Mouse (Mus musculus) heart, adult 2 months (tissue): ENCODE measurements around the gene Chst5. TPM values are rescaled to one million over a fixed set of nuclear protein-coding genes. Genes with fewer than 3 reads are reported as not detected.
A peak's percentile ranks its signal among the peaks of the same experiment; 100 is the strongest.

Experiments used
- DNase-seq, 2 experiments: peaks; one replicate each; pipeline ENCODE4 v3.0.0; 2021
- H3K27ac ChIP-seq: fragments of 200-600 bp; 2 replicates; pipeline ENCODE4 v1.8.1; 2022
- H3K27me3 ChIP-seq: fragments of 200-500 bp; 2 replicates; pipeline ENCODE4 v1.6.1; 2012; ENCODE audit warnings: mild to moderate bottlenecking, low read length, inconsistent platforms, mixed read lengths; ENCODE audit not compliant: control insufficient read depth, insufficient read depth
- H3K36me3 ChIP-seq: fragments of 200-500 bp; 2 replicates; pipeline ENCODE4 v1.6.1; 2012; ENCODE audit warnings: low read length, inconsistent platforms; ENCODE audit not compliant: control insufficient read depth, insufficient read depth
- H3K4me1 ChIP-seq: fragments of 200-500 bp; 2 replicates; pipeline ENCODE4 v1.6.1; 2011; ENCODE audit warnings: low read length; ENCODE audit not compliant: control insufficient read depth, insufficient read depth
- H3K4me3 ChIP-seq: fragments of 200-600 bp; 2 replicates; pipeline ENCODE4 v1.8.1; 2022
- H3K79me2 ChIP-seq: fragments of 200-500 bp; replicated peaks from 2 replicates; pipeline ENCODE4 v1.6.1; 2012; ENCODE audit warnings: mild to moderate bottlenecking, inconsistent platforms, low read length, moderate library complexity, mixed read lengths; ENCODE audit not compliant: control insufficient read depth, insufficient read depth
- H3K9ac ChIP-seq: fragments of 200-500 bp; 2 replicates; pipeline ENCODE4 v1.6.1; 2012; ENCODE audit warnings: low read depth, mild to moderate bottlenecking, control low read depth, inconsistent platforms, low read length, mixed read lengths
- CTCF ChIP-seq: fragments of 200-600 bp; IDR thresholded peaks from 2 replicates; pipeline ENCODE4 v1.8.1; 2022; ENCODE audit warnings: antibody characterized with exemption, mild to moderate bottlenecking, moderate library complexity
- EP300 ChIP-seq: fragments of 200-500 bp; IDR thresholded peaks from 2 replicates; pipeline ENCODE4 v1.6.1; 2011; ENCODE audit warnings: low read depth, low read length, control low read depth; ENCODE audit not compliant: insufficient read depth
- POLR2A ChIP-seq: fragments of 200-500 bp; IDR thresholded peaks from 2 replicates; pipeline ENCODE4 v1.6.1; 2011; ENCODE audit warnings: mild to moderate bottlenecking, low read depth, low read length, control low read depth; ENCODE audit not compliant: insufficient read depth
- WGBS: fragments of 180-500 bp; shearing (Covaris S2); methylation state at CpG from one replicate; pipeline ENCODE4 v1.1.7; 2018; 5-methylcytosine and 5-hydroxymethylcytosine counted together
- intact Hi-C: fragments of 180-260 bp; cut with DNase I; formaldehyde crosslinking; loops from one replicate; pipeline ENCODE4 v1.15.1; 2025
- polyA plus RNA-seq: library from polyadenylated mRNA; depleted of rRNA; stranded (reverse); fragments of >200 nt; gene quantifications from 2 replicates; pipeline ENCODE4 v1.2.3, GENCODE M21; 2012
- total RNA-seq, 2 experiments: library from RNA; stranded (reverse); gene quantifications; 2 replicates each; pipeline ENCODE4 v1.2.3; 2021

The Chst5 gene
- total and polyA plus RNA-seq, 3 experiments, result not detected

DNA sequence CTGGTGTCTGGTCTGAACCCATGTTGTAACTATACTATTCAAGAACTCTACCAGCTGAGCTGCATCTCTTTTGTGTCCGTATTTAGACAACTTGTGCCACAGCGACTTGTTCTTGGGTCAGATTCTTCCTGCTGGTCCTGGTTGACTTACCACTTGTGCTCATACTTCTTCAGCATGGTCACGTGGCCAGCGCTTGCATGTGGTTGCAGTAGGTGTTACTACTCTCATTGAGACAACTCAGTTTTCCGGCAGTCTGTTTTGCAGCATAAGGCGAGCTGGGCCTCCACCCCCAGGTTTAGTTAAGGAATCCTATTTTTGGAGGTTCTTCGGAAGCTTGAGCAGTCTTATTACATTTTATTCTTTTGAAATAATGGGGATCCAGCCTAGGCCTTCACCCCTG, 41.1 kb upstream of the Chst5 start:
- DNase-seq, result peak in 1 of 2 experiments; percentile 28
- 94% methylated on average over 7 of the region's 7 CpGs for WGBS
- no peak for TF ChIP-seq CTCF
- TF ChIP-seq EP300, result no peak
- TF ChIP-seq POLR2A, result no peak
- no peak overlapping the region for H3K27ac ChIP-seq
- no peaks in the 10 kb centered on the region for H3K27me3 ChIP-seq
- no peak overlapping the region for H3K9ac ChIP-seq
- H3K4me3 ChIP-seq, result no peak overlapping the region
- intact Hi-C loops, result no loop called here
- no peaks in the 10 kb centered on the region for H3K79me2 ChIP-seq
- no peaks in the 10 kb centered on the region; the same call in 1 of the 2 replicates for H3K36me3 ChIP-seq
- H3K4me1 ChIP-seq, result no peaks in the 10 kb centered on the region

DNA sequence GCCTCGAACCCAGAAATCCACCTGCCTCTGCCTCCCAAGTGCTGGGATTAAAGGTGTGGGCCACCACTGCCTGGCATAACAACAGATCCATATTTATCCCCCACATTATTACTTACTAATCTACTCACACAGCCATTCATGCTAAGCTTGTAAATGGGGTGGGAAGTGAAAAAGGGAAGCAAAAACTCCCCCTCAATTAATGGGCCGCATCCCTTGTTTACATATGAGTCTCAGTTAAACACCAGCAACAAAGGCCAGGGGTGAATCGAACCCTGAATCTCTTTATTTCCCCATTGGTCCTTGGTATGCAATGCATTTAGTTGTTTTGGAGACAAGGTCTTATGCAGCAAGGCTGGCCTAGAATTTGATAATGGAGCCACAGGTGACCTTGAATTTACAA, 40.6 kb upstream of the Chst5 start:
- TF ChIP-seq EP300 (no peak), POLR2A (no peak), CTCF (no peak)
- H3K79me2 ChIP-seq, result no peaks in the 10 kb centered on the region
- H3K27me3 ChIP-seq, result no peaks in the 10 kb centered on the region
- no peak for DNase-seq
- H3K9ac ChIP-seq, result no peak overlapping the region
- intact Hi-C loops, result no loop called here
- H3K4me3 ChIP-seq, result no peak overlapping the region
- 81% methylated on average over 3 of the region's 3 CpGs for WGBS
- no peak overlapping the region for H3K27ac ChIP-seq
- H3K36me3 ChIP-seq, result no peaks in the 10 kb centered on the region; the same call in 1 of the 2 replicates
- H3K4me1 ChIP-seq, result no peaks in the 10 kb centered on the region

DNA sequence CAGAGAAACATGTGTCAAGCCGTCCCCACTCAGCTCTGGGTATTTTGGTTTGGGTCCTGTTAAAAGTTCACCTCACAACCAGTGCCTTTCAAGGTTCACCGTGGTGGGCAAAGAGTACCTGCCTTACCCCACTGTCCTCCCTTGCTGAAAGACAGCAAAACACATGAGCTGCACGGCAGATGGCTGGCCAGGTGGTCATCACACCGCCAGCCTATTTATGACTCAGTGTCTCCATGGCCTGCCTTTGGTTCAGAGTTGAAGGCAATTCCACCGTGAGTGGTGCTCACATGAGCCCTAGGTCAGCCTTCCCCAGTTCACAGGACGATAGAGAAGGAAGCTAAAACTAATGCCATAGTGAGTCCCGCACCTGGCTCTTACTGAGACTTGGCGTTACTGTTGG, 37.7 kb upstream of the Chst5 start:
- 90% methylated on average over 8 of the region's 8 CpGs for WGBS
- H3K79me2 ChIP-seq, result no peaks in the 10 kb centered on the region
- H3K4me3 ChIP-seq, result no peak overlapping the region
- DNase-seq, result no peak
- H3K36me3 ChIP-seq, result no peaks in the 10 kb centered on the region; the same call in 1 of the 2 replicates
- no peaks in the 10 kb centered on the region for H3K27me3 ChIP-seq
- no peaks in the 10 kb centered on the region for H3K4me1 ChIP-seq
- no peak overlapping the region for H3K27ac ChIP-seq
- TF ChIP-seq CTCF (no peak), EP300 (no peak), POLR2A (no peak)
- intact Hi-C loops, result no loop called here
- H3K9ac ChIP-seq, result no peak overlapping the region

DNA sequence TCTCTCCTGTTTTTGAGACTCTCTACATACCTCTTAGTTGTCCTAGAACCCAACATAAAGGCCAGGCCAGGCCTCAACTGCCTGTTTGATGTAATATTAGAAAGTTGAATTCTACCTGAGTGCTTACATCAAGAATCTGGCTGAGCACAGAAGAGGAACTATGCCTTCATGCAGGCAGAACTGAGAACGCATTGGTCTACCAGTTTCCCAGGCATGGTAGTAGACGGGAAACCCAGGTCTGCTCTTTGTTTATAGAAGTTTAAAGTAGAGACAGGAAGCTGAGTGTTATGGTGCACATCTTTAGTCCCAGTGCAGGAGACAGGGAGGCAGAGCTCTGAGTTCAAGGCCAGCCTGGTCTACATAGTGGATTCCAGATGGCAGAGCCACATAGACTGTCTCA, 36.9 kb upstream of the Chst5 start:
- intact Hi-C loops, result no loop called here
- no peaks in the 10 kb centered on the region for H3K27me3 ChIP-seq
- no peak overlapping the region for H3K27ac ChIP-seq
- WGBS, result 84% methylated on average over 2 of the region's 2 CpGs
- H3K4me3 ChIP-seq, result no peak overlapping the region
- no peak for TF ChIP-seq EP300
- no peak for TF ChIP-seq CTCF
- TF ChIP-seq POLR2A, result no peak
- H3K9ac ChIP-seq, result no peak overlapping the region
- no peaks in the 10 kb centered on the region for H3K79me2 ChIP-seq
- H3K36me3 ChIP-seq, result no peaks in the 10 kb centered on the region; the same call in 1 of the 2 replicates
- H3K4me1 ChIP-seq, result no peaks in the 10 kb centered on the region
- DNase-seq, result no peak

DNA sequence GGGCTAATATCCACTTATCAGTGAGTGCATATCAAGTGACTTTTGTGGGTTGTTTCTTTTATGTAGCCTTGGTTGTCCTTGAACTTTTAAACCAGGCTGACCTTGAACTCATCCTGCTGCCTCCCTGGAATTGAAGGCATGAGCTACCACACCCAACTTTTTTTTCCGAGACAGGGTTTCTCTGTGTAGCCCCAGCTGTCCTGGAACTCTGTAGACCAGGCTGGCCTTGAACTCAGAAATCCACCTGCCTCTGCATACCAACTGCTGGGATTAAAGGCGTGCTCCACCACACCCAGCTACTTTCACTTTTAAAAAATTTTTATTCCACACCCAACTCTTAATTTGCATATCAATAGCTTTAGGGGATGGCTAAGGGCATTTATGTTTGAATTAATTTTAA, 33.3 kb upstream of the Chst5 start:
- no peaks in the 10 kb centered on the region; the same call in 1 of the 2 replicates for H3K36me3 ChIP-seq
- H3K27me3 ChIP-seq, result no peaks in the 10 kb centered on the region
- H3K79me2 ChIP-seq, result peaks cover 6% of the 10 kb centered on the region
- intact Hi-C loops, result no loop called here
- DNase-seq, result no peak
- 88% methylated on average over 2 of the region's 2 CpGs for WGBS
- H3K9ac ChIP-seq, result no peak overlapping the region
- peaks cover 5% of the 10 kb centered on the region for H3K4me1 ChIP-seq
- no peak overlapping the region for H3K27ac ChIP-seq
- no peak overlapping the region for H3K4me3 ChIP-seq
- no peak for TF ChIP-seq EP300

DNA sequence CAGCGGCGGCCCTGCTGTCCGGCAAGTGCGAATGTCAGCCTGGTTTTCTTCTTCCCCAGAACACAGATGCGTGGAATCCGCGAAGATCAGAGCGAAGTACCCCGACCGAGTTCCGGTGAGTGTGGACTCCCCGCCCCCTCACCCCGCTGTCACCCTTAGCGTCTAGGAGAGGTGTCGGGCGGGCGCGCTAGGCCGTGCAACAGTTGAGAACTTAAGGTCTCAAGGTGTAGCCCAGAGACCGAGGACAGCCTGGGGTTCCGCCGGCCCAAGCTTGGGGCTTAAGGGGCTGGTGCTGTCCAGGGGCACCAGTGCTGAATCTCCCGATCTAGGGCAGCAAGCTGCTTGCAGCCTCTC, 30.8 kb upstream of the Chst5 start:
- no peak for TF ChIP-seq POLR2A
- TF ChIP-seq EP300, result no peak
- no peak for TF ChIP-seq CTCF

More for the DNA sequence above, 30.8 kb upstream of the Chst5 start:
- WGBS, result under 1% methylated on average over 23 of the region's 23 CpGs
- peak in 1 of 2 experiments; percentile 64 for DNase-seq
- Histone ChIP-seq H3K36me3 (no peaks in the 10 kb centered on the region; the same call in 1 of the 2 replicates), H3K4me1 (peaks cover 5% of the 10 kb centered on the region), H3K27ac (peak overlapping the region; percentile 92), H3K79me2 (peaks cover 6% of the 10 kb centered on the region), H3K27me3 (no peaks in the 10 kb centered on the region), H3K4me3 (peak overlapping the region; percentile 89), H3K9ac (peak overlapping the region; percentile 95)
- intact Hi-C loops, result loop anchor here (2.0 kb wide), 1 partner anchor 50 kb away; no protein-coding TSS in a partner anchor
